Mouse (Mus musculus) heart, adult 11 months (tissue): ENCODE results near the gene Ints3.

Experiments used
- DNase-seq: peaks from one replicate; pipeline ENCODE4 v3.0.0; 2022

Gene Ints3

GRCm38 (mm10) chr3:90342853-90343252 is 90.6 kb downstream of the Ints3 start:
- peak; percentile 27 for DNase-seq
